Mouse (Mus musculus): ENCODE results near the gene Uck1. TPM values are rescaled to one million over a fixed set of nuclear protein-coding genes. Genes with fewer than 3 reads are reported as not detected.
A peak's percentile ranks its signal among the peaks of the same experiment; 100 is the strongest.

Uck1 gene
- polyA plus RNA-seq, 1 experiment from 2014 or later, result 33.3 TPM

DNA sequence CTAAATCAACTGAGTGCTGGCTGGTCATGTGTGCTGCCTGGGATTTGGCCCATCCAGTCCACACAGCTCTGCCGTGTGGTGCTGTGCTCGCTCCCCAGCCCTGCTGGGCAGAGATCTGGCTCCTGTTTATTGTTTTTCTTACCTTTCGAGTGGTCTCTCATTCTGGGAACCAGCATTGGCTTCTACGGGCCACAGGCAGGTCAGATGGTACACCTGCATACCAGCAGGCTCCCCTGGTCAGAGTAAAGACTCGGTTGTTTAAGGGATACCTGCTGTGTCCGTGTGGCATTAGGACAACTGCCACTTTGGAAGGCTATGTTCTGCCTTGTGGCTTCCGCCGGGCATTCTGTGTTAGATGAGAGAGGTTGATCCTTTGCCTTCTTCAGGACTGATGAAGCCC lies 48.3 kb downstream of the Uck1 start:
- H3K4me1 ChIP-seq (ENCODE audit: insufficient read depth), result no peaks in the 10 kb centered on the region
- no peak overlapping the region for H3K27ac ChIP-seq (ENCODE audit: low read depth)
- peaks cover 90% of the 10 kb centered on the region for H3K36me3 ChIP-seq (replicated peaks; ENCODE audit: insufficient read depth, low read length)
- ATAC-seq, result no peak
- H3K4me2 ChIP-seq (ENCODE audit: low read depth, low read length), result no peak overlapping the region
- no peak overlapping the region for H3K4me3 ChIP-seq (ENCODE audit: low read depth, low read length)
- 90% methylated on average over 8 of the region's 8 CpGs for WGBS (ENCODE audit: insufficient replicate concordance)
- no peaks in the 10 kb centered on the region for H3K27me3 ChIP-seq (ENCODE audit: insufficient read depth, low read length)
- H3K9me3 ChIP-seq (ENCODE audit: low read length), result no peaks in the 10 kb centered on the region
- H3K9ac ChIP-seq (replicated peaks), result no peak overlapping the region
- no peak for TF ChIP-seq EP300 (IDR thresholded peaks at IDR 0.05; ENCODE audit: low read depth)
- no peak for TF ChIP-seq CTCF (IDR thresholded peaks at IDR 0.05; ENCODE audit: low read depth)
- no peak for DNase-seq

DNA sequence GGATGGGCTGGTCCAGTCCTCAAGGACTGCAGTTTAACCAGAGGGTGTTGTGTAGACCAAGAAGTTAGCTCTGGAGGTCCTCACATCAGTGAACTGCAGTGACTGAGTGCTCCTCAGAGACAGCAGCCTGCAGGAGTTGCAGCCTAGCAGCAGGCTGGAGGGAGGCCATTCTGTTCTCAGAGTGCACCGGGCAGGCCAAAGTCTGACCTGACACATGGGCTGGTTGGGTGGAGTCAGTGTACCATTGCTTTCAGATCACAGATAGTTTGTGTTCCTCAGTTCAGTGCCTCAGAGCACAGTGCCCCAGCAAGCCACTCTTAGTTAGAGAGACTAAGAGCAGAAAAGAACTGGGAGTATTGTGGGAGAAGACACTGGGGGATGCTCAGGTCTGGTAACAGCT lies 52.3 kb downstream of the Uck1 start:
- no peak for DNase-seq

More for the DNA sequence above, 52.3 kb downstream of the Uck1 start:
- no peak overlapping the region for H3K4me3 ChIP-seq (ENCODE audit: low read depth, low read length)
- TF ChIP-seq CTCF (IDR thresholded peaks at IDR 0.05; ENCODE audit: low read depth) (no peak), EP300 (IDR thresholded peaks at IDR 0.05; ENCODE audit: low read depth) (no peak)
- peaks cover 95% of the 10 kb centered on the region for H3K36me3 ChIP-seq (replicated peaks; ENCODE audit: insufficient read depth, low read length)
- H3K9ac ChIP-seq (replicated peaks), result no peak overlapping the region
- peak; percentile 54 for ATAC-seq
- H3K9me3 ChIP-seq (ENCODE audit: low read length), result no peaks in the 10 kb centered on the region
- no peak overlapping the region for H3K4me2 ChIP-seq (ENCODE audit: low read depth, low read length)
- no peaks in the 10 kb centered on the region for H3K27me3 ChIP-seq (ENCODE audit: insufficient read depth, low read length)
- WGBS (ENCODE audit: insufficient replicate concordance), result 65% methylated on average over 1 of the region's 1 CpGs
- H3K27ac ChIP-seq (ENCODE audit: low read depth), result no peak overlapping the region
- no peaks in the 10 kb centered on the region for H3K4me1 ChIP-seq (ENCODE audit: insufficient read depth)

Other genes with a start within 250 kb of the Uck1 start
- gene Fam78a, start 175.3 kb downstream of the Uck1 start, polyA plus RNA-seq (2015; fragmentation: Nextera tagmentation; extraction: Ambion mirVana), result 3.8 and 4.3 TPM in 2 replicates
- 1.6 and 1.7 TPM in 2 replicates for gene Plpp7, start 164.6 kb downstream of the Uck1 start, polyA plus RNA-seq (2015; fragmentation: Nextera tagmentation; extraction: Ambion mirVana)
- gene Prrc2b, start 109.1 kb downstream of the Uck1 start, polyA plus RNA-seq (2015; fragmentation: Nextera tagmentation; extraction: Ambion mirVana), result 7.5 and 8.4 TPM in 2 replicates
- 6.3 and 6.4 TPM in 2 replicates for gene Pomt1, start 23.6 kb downstream of the Uck1 start, polyA plus RNA-seq (2015; fragmentation: Nextera tagmentation; extraction: Ambion mirVana)
- gene Golga2, start 27.2 kb upstream of the Uck1 start, polyA plus RNA-seq (2015; fragmentation: Nextera tagmentation; extraction: Ambion mirVana), result 5.8 and 7.0 TPM in 2 replicates
- gene Swi5, start 27.9 kb upstream of the Uck1 start, polyA plus RNA-seq (2015; fragmentation: Nextera tagmentation; extraction: Ambion mirVana), result 188 and 209 TPM in 2 replicates
- 9.0 and 9.9 TPM in 2 replicates for gene Ciz1, start 92.2 kb upstream of the Uck1 start, polyA plus RNA-seq (2015; fragmentation: Nextera tagmentation; extraction: Ambion mirVana)
- 0.06 and 0.25 TPM in 2 replicates for gene Dnm1, start 93.2 kb upstream of the Uck1 start, polyA plus RNA-seq (2015; fragmentation: Nextera tagmentation; extraction: Ambion mirVana)
- gene 1110008P14Rik, start 121.8 kb upstream of the Uck1 start, polyA plus RNA-seq (2015; fragmentation: Nextera tagmentation; extraction: Ambion mirVana), result 30.1 and 32.2 TPM in 2 replicates
- gene Lcn2, start 128.1 kb upstream of the Uck1 start, polyA plus RNA-seq (2015; fragmentation: Nextera tagmentation; extraction: Ambion mirVana), result 411 and 419 TPM in 2 replicates
- 13.8 and 15.7 TPM in 2 replicates for gene Ptges2, start 135.7 kb upstream of the Uck1 start, polyA plus RNA-seq (2015; fragmentation: Nextera tagmentation; extraction: Ambion mirVana)
- gene Naif1, start 190.3 kb upstream of the Uck1 start, polyA plus RNA-seq (2015; fragmentation: Nextera tagmentation; extraction: Ambion mirVana), result 1.6 and 1.8 TPM in 2 replicates
- 32.4 and 36.9 TPM in 2 replicates for gene Slc25a25, start 191.3 kb upstream of the Uck1 start, polyA plus RNA-seq (2015; fragmentation: Nextera tagmentation; extraction: Ambion mirVana)